Mouse (Mus musculus) hindbrain, embryonic 12.5 days (tissue): ENCODE data around the gene Abhd6. TPM values are rescaled to one million over a fixed set of nuclear protein-coding genes. Genes with fewer than 3 reads are reported as not detected.

ENCODE experiments used
- ATAC-seq: fragments of 200-750 bp; cut with Nextera tagmentation; 2 replicates; pipeline ENCODE4 v1.8.0; 2017; ENCODE audit warnings: moderate TSS enrichment; ENCODE audit not compliant: low FRiP score
- H3K27ac ChIP-seq: fragments of 300-500 bp; sonication (generic); 2 replicates; pipeline ENCODE4 v1.5.1; 2016; ENCODE audit warnings: mild to moderate bottlenecking
- H3K27me3 ChIP-seq: fragments of 300-500 bp; sonication (generic); 2 replicates; pipeline ENCODE4 v1.6.1; 2016; ENCODE audit warnings: mild to moderate bottlenecking
- H3K36me3 ChIP-seq: fragments of 300-500 bp; sonication (generic); 2 replicates; pipeline ENCODE4 v1.6.1; 2016; ENCODE audit warnings: mild to moderate bottlenecking
- H3K4me1 ChIP-seq: fragments of 300-500 bp; sonication (generic); 2 replicates; pipeline ENCODE4 v1.6.1; 2016
- H3K4me2 ChIP-seq: fragments of 300-500 bp; sonication (generic); replicated peaks from 2 replicates; pipeline ENCODE4 v1.6.1; 2016; ENCODE audit warnings: mild to moderate bottlenecking
- H3K4me3 ChIP-seq: fragments of 300-500 bp; sonication (generic); 2 replicates; pipeline ENCODE4 v1.5.1; 2016; ENCODE audit warnings: mild to moderate bottlenecking
- H3K9ac ChIP-seq: fragments of 300-500 bp; sonication (generic); 2 replicates; pipeline ENCODE4 v1.6.1; 2016; ENCODE audit warnings: mild to moderate bottlenecking, moderate library complexity
- H3K9me3 ChIP-seq: fragments of 300-500 bp; sonication (generic); replicated peaks from 2 replicates; pipeline ENCODE4 v1.6.1; 2016; ENCODE audit warnings: mild to moderate bottlenecking
- WGBS: fragments of 180-500 bp; shearing (Covaris S2); methylation state at CpG from one replicate; pipeline ENCODE4 v1.1.7; 2016; 5-methylcytosine and 5-hydroxymethylcytosine counted together
- polyA plus RNA-seq: library from polyadenylated mRNA; unstranded; fragments of >200 nt; fragmentation: Nextera tagmentation; extraction: Ambion mirVana; gene quantifications from 2 replicates; pipeline ENCODE4 v1.2.1, GENCODE M21; 2016

Abhd6 gene
- polyA plus RNA-seq, 1 experiment from 2014 or later: 19.5 TPM

DNA sequence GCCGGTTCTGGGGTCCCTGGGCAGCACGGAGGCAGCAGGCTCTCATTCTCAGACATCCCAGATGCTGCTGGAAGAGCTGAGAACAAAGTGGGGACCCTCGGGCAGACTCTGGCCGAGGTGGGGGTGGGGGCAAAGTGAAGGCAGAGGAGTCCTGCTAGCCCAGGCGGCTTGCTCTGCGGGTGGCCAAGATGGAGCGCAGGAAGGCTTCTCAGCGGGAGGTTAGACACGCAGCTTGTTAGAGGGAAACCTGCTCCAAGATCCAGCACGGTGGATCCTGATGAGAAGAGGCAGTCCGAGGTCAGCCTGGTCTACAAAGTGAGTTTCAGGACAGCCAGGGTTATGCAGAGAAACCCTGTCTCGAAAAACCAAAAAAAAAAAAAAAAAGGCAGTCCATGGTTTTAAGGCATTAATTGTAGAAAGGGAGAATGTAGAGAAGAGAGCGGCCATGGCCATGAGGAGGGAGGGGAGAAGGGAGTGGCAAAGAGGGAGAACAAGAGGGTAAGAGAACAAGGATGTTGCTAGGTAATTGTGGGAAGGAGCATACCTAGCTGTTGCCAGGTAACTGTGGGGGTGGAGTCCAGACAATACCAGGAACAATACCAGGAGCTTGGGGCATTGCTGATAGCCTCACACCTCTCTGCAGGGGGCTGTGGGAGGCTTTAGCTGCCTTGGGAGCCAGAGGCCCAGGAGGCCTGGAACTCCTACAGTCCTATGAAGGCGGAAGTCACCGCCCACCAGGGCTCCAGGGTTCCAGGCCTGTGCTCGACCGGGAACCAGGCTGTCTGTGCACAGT is 51.8 kb downstream of the Abhd6 start:
- 0 out of 2 replicates have a peak, but pooled peaks cover 3% of the 10 kb centered on the region for H3K4me1 ChIP-seq
- no peak overlapping the region for H3K4me2 ChIP-seq
- peaks cover 18% of the 10 kb centered on the region; the same call in 1 of the 2 replicates for H3K36me3 ChIP-seq
- WGBS: 22% methylated on average over 15 of the region's 17 CpGs
- no peaks in the 10 kb centered on the region for H3K9me3 ChIP-seq
- no peak overlapping the region for H3K9ac ChIP-seq
- no peak overlapping the region for H3K27ac ChIP-seq
- no peak overlapping the region for H3K4me3 ChIP-seq
- H3K27me3 ChIP-seq: no peaks in the 10 kb centered on the region
- ATAC-seq: no peak

DNA sequence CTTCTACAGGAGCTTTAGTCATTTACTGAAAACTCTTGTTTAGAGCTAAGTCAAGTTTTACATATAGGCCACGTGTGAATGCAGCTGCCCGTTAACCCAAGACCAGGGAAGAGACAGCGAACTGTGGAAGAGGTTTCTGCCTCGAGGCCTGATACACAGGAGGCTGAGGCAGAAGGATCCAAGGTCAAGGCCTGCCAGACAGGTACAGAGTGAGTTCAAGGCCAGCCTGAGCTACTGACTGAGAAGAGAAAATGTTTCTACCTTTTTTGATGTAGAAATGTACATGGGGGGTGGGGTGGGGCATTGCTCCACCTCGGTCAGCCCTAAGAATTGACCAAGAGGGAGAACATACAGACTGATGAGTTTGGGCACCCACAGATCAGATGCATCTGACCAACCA is 53.4 kb downstream of the Abhd6 start:
- H3K4me1 ChIP-seq: 0 out of 2 replicates have a peak, but pooled peaks cover 3% of the 10 kb centered on the region
- no peak overlapping the region for H3K4me2 ChIP-seq
- ATAC-seq: no peak
- H3K27ac ChIP-seq: no peak overlapping the region
- WGBS: 89% methylated on average over 5 of the region's 5 CpGs
- H3K4me3 ChIP-seq: no peak overlapping the region
- no peaks in the 10 kb centered on the region for H3K9me3 ChIP-seq
- peaks cover 9% of the 10 kb centered on the region; the same call in 1 of the 2 replicates for H3K36me3 ChIP-seq
- H3K9ac ChIP-seq: no peak overlapping the region
- H3K27me3 ChIP-seq: no peaks in the 10 kb centered on the region

DNA sequence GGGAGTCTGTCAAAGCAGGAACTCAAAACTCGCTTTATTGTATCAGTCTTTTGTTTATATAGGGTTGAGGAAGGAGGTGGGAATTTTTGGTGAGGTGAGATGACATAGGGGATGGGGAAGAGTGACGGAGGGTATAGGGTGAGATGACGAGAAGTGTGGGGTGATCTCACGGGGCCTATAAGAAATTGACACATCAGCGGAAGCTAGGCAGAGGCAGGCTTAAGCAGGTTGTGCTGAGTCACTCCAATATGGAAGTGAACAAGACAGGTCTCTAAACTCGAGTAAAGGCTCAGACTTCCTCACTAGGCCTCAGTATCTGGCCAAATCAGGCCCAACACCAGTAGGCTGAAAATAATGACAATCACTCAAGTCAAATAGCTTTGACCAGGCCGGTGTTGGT is 57.2 kb downstream of the Abhd6 start:
- no peaks in the 10 kb centered on the region for H3K27me3 ChIP-seq
- no peak overlapping the region for H3K4me3 ChIP-seq
- H3K9me3 ChIP-seq: no peaks in the 10 kb centered on the region
- no peak for ATAC-seq
- H3K36me3 ChIP-seq: peaks cover 8% of the 10 kb centered on the region; the same call in 1 of the 2 replicates
- H3K4me2 ChIP-seq: no peak overlapping the region
- H3K27ac ChIP-seq: no peak overlapping the region
- H3K4me1 ChIP-seq: peaks cover 13% of the 10 kb centered on the region
- H3K9ac ChIP-seq: no peak overlapping the region
- WGBS: 93% methylated on average over 7 of the region's 7 CpGs

DNA sequence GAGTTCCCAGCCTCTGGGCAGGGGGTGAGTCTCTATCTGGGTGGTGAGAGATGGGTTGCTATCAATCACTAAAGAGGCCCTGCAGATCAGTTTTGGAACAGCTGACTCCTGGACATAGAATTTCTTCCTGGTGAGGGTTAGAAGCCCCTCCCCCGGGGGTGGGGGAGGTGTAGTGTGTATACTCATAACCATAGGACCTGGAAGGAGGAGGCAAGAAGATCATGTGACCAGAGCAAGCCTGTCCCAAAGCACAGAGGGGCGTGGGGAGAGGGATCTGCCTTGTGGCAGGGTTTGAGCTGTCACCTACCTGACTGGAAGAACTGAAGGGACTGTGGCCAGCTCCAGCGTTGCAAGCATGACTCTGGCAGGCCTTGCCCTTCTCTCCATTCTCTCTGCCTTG is 59.4 kb downstream of the Abhd6 start:
- peak; percentile 64; the same call in 1 of the 2 replicates for ATAC-seq
- Histone ChIP-seq H3K4me3 (no peak overlapping the region), H3K9me3 (no peaks in the 10 kb centered on the region), H3K4me2 (no peak overlapping the region), H3K36me3 (no peaks in the 10 kb centered on the region), H3K9ac (no peak overlapping the region), H3K4me1 (peaks cover 13% of the 10 kb centered on the region), H3K27ac (0 out of 2 replicates have a peak overlapping the region, but pooled peaks have one; percentile 1), H3K27me3 (no peaks in the 10 kb centered on the region)
- 22% methylated on average over 3 of the region's 3 CpGs for WGBS

DNA sequence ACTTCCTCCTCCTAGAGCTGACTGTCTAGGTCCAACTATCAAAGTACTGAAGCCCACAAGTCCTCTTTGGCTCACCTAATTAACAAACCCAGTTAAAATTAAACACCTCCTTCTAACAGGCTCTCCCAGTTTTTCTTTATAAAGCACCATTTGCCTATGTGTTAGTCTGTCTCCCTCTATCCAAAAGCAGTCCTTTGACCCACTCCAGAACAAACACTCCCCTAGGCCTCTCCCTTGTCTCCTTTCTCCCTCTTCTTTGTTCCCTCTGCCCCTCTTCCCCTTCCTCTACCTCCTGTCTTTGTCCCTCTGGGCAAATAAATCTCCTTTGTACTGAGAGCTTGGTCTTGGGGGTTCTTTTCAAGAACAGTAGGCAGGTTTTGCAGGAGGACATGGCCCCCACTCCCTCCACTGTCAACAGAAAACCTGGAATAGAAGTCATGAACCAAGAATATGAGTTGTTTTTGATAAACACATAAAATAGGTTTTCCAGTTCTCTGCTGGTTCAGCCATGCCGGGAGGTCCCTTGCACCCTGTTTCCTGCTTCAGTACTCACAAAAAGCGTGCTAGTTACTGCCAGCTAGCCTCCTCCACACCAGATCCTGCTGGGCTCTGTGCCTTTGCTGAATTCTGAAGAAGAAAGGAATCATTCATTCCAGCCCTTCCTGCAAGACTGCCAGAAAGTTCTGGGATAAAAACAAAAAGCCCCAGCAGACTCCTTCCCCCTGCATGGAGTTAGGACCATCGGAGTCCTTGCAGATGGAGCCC is 60.0 kb downstream of the Abhd6 start:
- no peak for ATAC-seq
- no peaks in the 10 kb centered on the region for H3K9me3 ChIP-seq
- no peak overlapping the region for H3K4me2 ChIP-seq
- WGBS: 35% methylated on average over 3 of the region's 3 CpGs
- no peak overlapping the region for H3K4me3 ChIP-seq
- no peaks in the 10 kb centered on the region for H3K36me3 ChIP-seq
- no peaks in the 10 kb centered on the region for H3K27me3 ChIP-seq
- H3K9ac ChIP-seq: no peak overlapping the region
- H3K4me1 ChIP-seq: peaks cover 13% of the 10 kb centered on the region
- 0 out of 2 replicates have a peak overlapping the region, but pooled peaks have one; percentile 1 for H3K27ac ChIP-seq

DNA sequence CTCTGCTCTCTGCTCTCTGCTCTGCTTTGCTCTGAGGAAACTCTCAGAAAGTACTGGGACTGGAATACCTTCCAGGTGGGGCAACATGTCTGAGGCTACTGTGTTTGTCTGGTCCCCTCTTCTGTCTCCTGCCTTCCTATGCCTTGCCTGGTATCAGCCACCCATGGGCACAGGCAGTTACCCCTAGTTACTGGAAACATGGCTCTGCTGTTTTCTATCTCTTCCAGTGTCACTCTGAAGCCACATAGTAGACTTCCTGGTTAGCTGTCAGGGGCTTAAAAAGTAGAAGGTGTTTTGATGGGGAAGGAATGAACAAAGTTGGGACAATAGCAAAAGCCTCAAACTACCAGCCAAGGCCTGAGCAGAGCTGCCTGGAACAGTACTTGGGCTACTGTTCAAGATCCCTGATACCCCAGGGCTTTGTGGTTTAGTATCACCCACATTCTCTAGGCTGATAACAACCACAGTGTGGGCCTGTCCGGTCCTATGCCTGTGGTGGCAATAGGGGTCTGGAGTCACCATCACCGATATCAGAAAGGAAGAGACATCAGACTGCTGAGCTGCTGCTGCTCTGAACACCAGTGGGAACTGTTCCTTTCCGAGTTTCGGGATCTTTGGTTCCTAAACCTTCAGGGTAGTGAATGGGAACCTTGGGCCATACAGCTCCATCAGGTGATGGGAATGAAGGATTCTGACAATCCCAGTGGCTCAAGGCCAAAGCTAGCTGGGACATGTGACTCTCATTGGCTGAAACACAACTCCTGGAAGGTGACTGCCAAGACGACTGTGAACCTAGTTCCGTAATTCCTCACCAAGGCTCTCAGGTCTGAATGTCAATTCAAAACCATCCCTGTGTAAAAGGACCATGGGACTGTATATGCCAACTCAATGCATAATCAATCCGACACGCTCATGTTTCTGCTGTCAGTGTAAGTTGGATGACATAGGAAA is 61.4 kb downstream of the Abhd6 start:
- H3K27me3 ChIP-seq: no peaks in the 10 kb centered on the region
- no peak for ATAC-seq
- H3K27ac ChIP-seq: peak overlapping the region; percentile 30; the same call in 1 of the 2 replicates
- no peak overlapping the region for H3K4me3 ChIP-seq
- peaks cover 13% of the 10 kb centered on the region for H3K4me1 ChIP-seq
- no peak overlapping the region for H3K4me2 ChIP-seq
- H3K9ac ChIP-seq: no peak overlapping the region
- 87% methylated on average over 8 of the region's 8 CpGs for WGBS
- H3K36me3 ChIP-seq: no peaks in the 10 kb centered on the region
- H3K9me3 ChIP-seq: no peaks in the 10 kb centered on the region

DNA sequence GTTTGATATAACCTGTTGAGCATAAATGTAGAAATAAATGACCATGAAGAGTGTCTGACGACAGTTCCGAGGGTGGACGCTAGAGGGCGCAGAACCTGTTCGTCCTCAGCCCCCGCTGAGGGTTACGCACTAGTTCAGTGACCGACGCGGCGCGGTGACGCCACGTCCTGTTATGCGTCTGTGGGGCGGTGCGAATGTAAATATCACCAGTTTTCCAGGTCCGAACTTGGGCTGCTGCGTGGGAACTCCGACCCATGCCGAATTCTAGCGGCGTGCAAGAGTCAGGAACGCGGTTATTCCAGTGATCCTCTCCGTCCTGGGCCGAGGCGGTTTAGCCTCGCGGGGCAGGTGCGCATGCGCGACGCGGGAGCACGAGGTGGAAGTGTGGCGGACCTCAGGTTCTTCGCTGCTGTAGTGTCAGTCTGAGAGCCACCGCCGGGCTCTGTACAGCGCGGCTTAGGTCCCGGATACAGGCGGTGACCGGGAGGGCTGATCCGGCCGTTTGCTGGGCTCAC is 77.5 kb downstream of the Abhd6 start, which contains the start of gene Rpp14:
Rpp14 (plus strand) TSS at position 203 of the 515 bp plus-strand sequence.
- under 1% methylated on average over 47 of the region's 47 CpGs for WGBS
- H3K4me2 ChIP-seq: peak within 1 kb of the TSS; percentile 84
- peaks cover 14% of the 10 kb centered on the region for H3K36me3 ChIP-seq
- peak within 1 kb of the TSS; percentile 92 for H3K27ac ChIP-seq
- H3K4me1 ChIP-seq: peaks cover 14% of the 10 kb centered on the region
- H3K27me3 ChIP-seq: no peaks in the 10 kb centered on the region
- peak within 1 kb of the TSS; percentile 69 for H3K4me3 ChIP-seq
- H3K9me3 ChIP-seq: no peaks in the 10 kb centered on the region
- peak within 1 kb of the TSS; percentile 78 for H3K9ac ChIP-seq
- ATAC-seq: peak; percentile 96

DNA sequence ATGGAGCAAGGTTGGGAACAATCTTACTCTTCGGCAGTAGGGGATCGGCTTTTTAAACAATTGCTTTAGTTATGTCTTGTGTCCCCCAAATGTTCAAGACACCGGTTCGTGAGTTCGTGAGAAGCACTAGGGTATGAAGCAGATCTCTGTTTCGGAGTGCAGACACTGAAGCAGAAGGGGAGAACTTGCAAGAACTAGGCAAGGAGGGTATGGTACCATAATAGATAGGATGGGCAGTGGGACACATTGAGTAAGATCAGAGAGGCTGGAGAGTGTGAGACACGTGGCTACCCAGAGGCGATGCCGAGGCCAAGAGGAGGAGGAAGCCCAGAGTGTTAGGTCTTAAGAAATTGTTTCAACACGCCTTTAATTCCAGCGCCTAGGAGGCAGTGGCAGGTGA is 78.0 kb downstream of the Abhd6 start:
- Histone ChIP-seq H3K36me3 (peaks cover 18% of the 10 kb centered on the region), H3K9me3 (no peaks in the 10 kb centered on the region), H3K9ac (peak overlapping the region; percentile 78), H3K4me3 (peak overlapping the region; percentile 69), H3K27me3 (no peaks in the 10 kb centered on the region), H3K4me2 (peak overlapping the region; percentile 84), H3K4me1 (peaks cover 14% of the 10 kb centered on the region), H3K27ac (peak overlapping the region; percentile 92)
- 6% methylated on average over 11 of the region's 11 CpGs for WGBS
- peak; percentile 51 for ATAC-seq

DNA sequence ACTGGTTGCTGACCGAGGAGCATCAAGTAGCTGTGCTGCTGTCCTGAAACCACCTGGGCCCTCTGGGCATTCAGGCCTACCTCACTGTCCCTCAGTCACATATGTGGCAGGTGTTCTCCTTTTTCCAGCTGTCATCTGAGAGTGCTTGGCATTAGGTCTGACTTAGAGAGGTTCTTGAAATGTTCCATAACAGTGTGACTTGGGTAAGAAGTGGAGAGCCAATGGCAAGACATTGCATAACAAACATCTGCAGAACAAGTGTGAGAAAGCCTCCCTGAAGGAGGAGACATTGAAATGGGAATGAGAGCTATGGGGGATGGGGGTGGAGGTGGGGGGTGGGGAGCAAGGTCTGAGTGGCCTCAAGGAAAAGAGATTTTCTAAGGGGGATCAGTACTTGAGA is 80.2 kb downstream of the Abhd6 start:
- no peak overlapping the region for H3K9ac ChIP-seq
- no peaks in the 10 kb centered on the region for H3K9me3 ChIP-seq
- H3K36me3 ChIP-seq: peaks cover 38% of the 10 kb centered on the region
- no peak overlapping the region for H3K4me3 ChIP-seq
- H3K27ac ChIP-seq: no peak overlapping the region
- no peak for ATAC-seq
- no peaks in the 10 kb centered on the region for H3K27me3 ChIP-seq
- no peak overlapping the region for H3K4me2 ChIP-seq
- 92% methylated on average over 1 of the region's 1 CpGs for WGBS
- peaks cover 14% of the 10 kb centered on the region for H3K4me1 ChIP-seq

DNA sequence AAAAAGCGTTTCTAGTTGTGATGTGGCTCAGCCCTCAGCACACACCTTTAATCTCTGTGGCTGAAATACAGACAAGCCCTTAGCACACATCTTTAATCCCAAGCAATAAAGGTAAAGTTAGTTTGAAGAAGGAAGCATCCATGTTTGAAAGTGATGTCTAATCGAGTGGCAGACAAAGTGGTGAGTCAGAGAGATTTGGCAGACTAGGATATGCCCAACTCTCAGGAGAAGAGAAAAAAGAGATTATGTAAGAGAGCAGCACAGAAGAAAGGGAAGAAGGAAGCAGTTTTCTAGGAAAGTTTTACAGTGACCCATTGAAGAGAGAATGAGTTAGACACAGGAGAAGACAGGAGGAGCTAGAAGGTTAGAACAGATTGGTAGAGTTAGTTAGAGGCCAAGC is 86.3 kb downstream of the Abhd6 start:
- no peaks in the 10 kb centered on the region for H3K4me1 ChIP-seq
- no peak overlapping the region for H3K27ac ChIP-seq
- H3K27me3 ChIP-seq: no peaks in the 10 kb centered on the region
- H3K9me3 ChIP-seq: no peaks in the 10 kb centered on the region
- no peak overlapping the region for H3K9ac ChIP-seq
- H3K4me3 ChIP-seq: no peak overlapping the region
- WGBS: 89% methylated on average over 2 of the region's 2 CpGs
- H3K36me3 ChIP-seq: peaks cover 55% of the 10 kb centered on the region
- ATAC-seq: no peak
- no peak overlapping the region for H3K4me2 ChIP-seq

DNA sequence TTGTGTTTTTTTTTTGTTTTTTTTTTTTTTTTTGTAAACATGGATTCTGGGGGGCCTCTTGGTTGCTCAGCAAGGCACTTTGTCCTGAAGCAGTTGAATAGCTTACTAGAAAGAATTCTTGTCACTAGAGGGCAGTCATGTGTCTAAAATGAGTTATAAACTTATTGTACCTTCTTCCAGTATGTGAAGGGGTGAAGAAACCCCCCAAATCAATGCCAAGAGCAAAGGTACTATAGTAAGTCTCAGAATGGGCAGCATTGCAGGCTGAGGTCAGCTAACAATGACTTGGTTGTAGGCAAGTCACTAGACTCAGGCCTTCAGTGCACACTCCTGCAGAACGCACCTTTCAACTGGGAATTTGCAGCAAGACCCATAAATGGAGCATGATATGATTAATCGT is 89.9 kb downstream of the Abhd6 start:
- H3K27ac ChIP-seq: no peak overlapping the region
- no peak overlapping the region for H3K4me2 ChIP-seq
- no peak overlapping the region for H3K4me3 ChIP-seq
- ATAC-seq: no peak
- H3K9me3 ChIP-seq: no peaks in the 10 kb centered on the region
- peaks cover 26% of the 10 kb centered on the region for H3K36me3 ChIP-seq
- no peak overlapping the region for H3K9ac ChIP-seq
- no peaks in the 10 kb centered on the region for H3K4me1 ChIP-seq
- WGBS: 94% methylated on average over 2 of the region's 2 CpGs
- no peaks in the 10 kb centered on the region for H3K27me3 ChIP-seq
